Mouse (Mus musculus) heart, postnatal 0 days (tissue): ENCODE measurements around the gene Susd3.

Experiments used
- CTCF ChIP-seq: IDR thresholded peaks from 2 replicates; pipeline ENCODE4 v1.5.1; 2016; ENCODE audit warnings: antibody characterized with exemption, control low read depth, low read depth
- EP300 ChIP-seq: IDR thresholded peaks from 2 replicates; pipeline ENCODE4 v1.6.1; 2016; ENCODE audit warnings: antibody characterized with exemption, low read depth

DNA sequence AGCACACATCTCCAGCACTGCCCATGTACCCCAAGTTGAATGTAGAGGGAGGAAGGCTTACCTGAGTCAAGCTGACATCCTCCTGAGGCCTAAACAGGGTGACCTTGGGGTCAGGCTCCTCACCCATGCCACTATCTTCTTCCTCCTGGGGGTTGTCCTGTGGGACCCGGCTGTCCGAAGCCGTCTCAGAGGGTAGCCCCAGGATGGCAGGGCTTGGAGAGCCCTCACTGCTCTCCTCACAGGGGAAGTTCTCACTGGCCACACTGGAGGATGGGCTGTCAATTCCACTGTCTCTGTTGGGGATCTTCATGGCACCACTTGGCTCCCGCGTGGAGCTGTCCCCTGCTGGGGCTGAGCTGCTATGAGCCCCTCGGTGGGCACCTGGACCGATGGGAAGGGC lies 47.8 kb upstream of the Susd3 start:
- no peak for TF ChIP-seq CTCF
- no peak for TF ChIP-seq EP300
